Mouse (Mus musculus) hindbrain, postnatal 0 days (tissue): Measurements from ENCODE around the gene Sgk1. TPM values are rescaled to one million over a fixed set of nuclear protein-coding genes. Genes with fewer than 3 reads are reported as not detected.

ENCODE experiments used
- ATAC-seq: fragments of 200-750 bp; cut with Nextera tagmentation; 2 replicates; pipeline ENCODE4 v1.8.0; 2017; ENCODE audit warnings: mild to moderate bottlenecking, moderate TSS enrichment, moderate library complexity
- DNase-seq: peaks from one replicate; pipeline ENCODE4 v3.0.0-alpha.2; 2015; ENCODE audit warnings: low spot score
- H3K27ac ChIP-seq: fragments of 300-500 bp; sonication (generic); 2 replicates; pipeline ENCODE4 v1.5.1; 2014; ENCODE audit warnings: mild to moderate bottlenecking
- H3K27me3 ChIP-seq: fragments of 300-500 bp; sonication (generic); 2 replicates; pipeline ENCODE4 v1.6.1; 2014; ENCODE audit warnings: low read length, mixed read lengths; ENCODE audit not compliant: insufficient read depth
- H3K36me3 ChIP-seq: fragments of 300-500 bp; sonication (generic); 2 replicates; pipeline ENCODE4 v1.6.1; 2014; ENCODE audit warnings: low read length, mixed read lengths; ENCODE audit not compliant: insufficient read depth
- H3K4me1 ChIP-seq: fragments of 300-500 bp; sonication (generic); 2 replicates; pipeline ENCODE4 v1.6.1; 2014; ENCODE audit warnings: antibody characterized with exemption, low read length, mixed read lengths; ENCODE audit not compliant: insufficient read depth
- H3K4me2 ChIP-seq: fragments of 300-500 bp; sonication (generic); 2 replicates; pipeline ENCODE4 v1.6.1; 2014; ENCODE audit warnings: low read depth, mild to moderate bottlenecking, low read length, moderate library complexity, mixed read lengths
- H3K4me3 ChIP-seq: fragments of 300-500 bp; sonication (generic); 2 replicates; pipeline ENCODE4 v1.5.1; 2014; ENCODE audit warnings: low read length
- H3K9ac ChIP-seq: fragments of 300-500 bp; sonication (generic); replicated peaks from 2 replicates; pipeline ENCODE4 v1.6.1; 2014; ENCODE audit warnings: mild to moderate bottlenecking, low read length, moderate library complexity, mixed read lengths
- H3K9me3 ChIP-seq: fragments of 300-500 bp; sonication (generic); 2 replicates; pipeline ENCODE4 v1.6.1; 2016; ENCODE audit warnings: low read length, mixed read lengths
- CTCF ChIP-seq: IDR thresholded peaks from 2 replicates; pipeline ENCODE4 v1.5.1; 2016; ENCODE audit warnings: antibody characterized with exemption, control low read depth, low read depth
- WGBS: fragments of 180-500 bp; shearing (Covaris S2); extraction: QIAGEN DNeasy Blood & Tissue Kit; methylation state at CpG from one replicate; pipeline ENCODE4 v1.1.7; 2014; 5-methylcytosine and 5-hydroxymethylcytosine counted together
- polyA plus RNA-seq: library from polyadenylated mRNA; unstranded; fragments of >200 nt; fragmentation: Nextera tagmentation; extraction: Ambion mirVana; gene quantifications from 2 replicates; pipeline ENCODE4 v1.2.1, GENCODE M21; 2015
- total RNA-seq: library from RNA; depleted of rRNA; stranded (reverse); fragments of >200 nt; gene quantifications from 2 replicates; pipeline ENCODE4 v1.2.3, GENCODE M21; 2014

The Sgk1 gene
- total and polyA plus RNA-seq, 2 experiments from 2014 or later: 57.1 to 71.8 TPM

DNA sequence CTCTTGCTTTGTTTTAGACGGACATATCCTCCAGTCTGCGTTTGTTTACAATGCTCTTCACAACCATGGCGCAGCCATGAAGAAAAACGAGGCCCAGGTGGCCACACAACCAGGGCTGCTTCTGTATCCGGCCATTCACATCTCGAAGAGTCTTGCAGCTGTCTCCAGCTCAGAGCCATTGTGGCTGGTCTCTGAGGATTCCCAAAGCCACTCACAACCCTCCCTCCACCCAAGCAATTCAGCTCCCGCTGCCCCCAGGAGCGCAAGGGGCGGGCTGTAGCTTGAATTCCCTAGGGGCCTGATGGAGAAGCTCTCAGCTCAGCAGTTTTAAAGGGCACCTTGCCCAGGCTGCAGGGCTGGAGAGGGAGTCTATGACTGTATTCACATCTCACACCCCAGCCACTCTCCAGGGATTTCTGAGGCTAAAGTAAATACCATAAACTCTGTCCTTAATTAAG lies 41.5 kb downstream of the Sgk1 start:
- DNase-seq (peak; percentile 79), ATAC-seq (peak; percentile 73)
- WGBS: 3% methylated on average over 9 of the region's 9 CpGs
- H3K27ac ChIP-seq: peak overlapping the region; percentile 72
- peak overlapping the region; percentile 38 for H3K4me2 ChIP-seq
- no peaks in the 10 kb centered on the region for H3K9me3 ChIP-seq
- H3K9ac ChIP-seq: no peak overlapping the region
- H3K4me3 ChIP-seq: no peak overlapping the region
- TF ChIP-seq CTCF: no peak
- no peaks in the 10 kb centered on the region for H3K36me3 ChIP-seq
- peaks cover 23% of the 10 kb centered on the region for H3K4me1 ChIP-seq
- H3K27me3 ChIP-seq: no peaks in the 10 kb centered on the region

DNA sequence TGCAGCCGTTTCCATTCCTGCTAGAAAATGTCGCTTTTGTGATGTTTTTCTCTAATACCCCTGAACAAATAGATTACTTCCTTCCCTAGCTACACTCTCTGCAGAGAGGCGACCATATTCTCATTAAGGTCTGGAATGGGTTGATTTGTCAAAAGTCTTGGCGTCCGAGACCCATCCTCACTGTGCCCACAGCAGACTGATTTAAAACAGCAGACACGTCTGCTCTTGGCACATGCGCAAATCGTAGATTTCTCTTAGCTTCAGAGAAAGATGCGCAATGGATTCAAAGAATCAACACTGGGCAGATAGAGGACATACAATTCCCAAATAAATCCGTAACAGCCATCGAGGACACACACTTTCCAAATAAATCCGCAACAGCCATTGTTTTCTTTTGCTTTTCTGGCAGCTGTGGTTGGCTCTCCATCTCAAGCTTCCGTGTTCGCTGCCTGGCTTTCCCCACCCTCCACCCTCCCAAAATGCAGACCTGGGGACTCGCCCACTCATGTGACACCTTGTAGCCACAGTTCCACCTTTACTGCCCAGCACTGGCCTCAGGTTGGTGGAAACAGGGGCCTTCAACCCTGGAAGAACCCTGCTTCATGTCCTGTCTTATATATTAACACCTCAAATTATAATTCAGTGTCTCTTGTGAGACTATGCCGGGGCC lies 42.2 kb downstream of the Sgk1 start:
- Histone ChIP-seq H3K4me2 (peak overlapping the region; percentile 38), H3K4me3 (no peak overlapping the region), H3K9ac (no peak overlapping the region), H3K27ac (peak overlapping the region; percentile 72), H3K36me3 (no peaks in the 10 kb centered on the region), H3K27me3 (no peaks in the 10 kb centered on the region), H3K9me3 (no peaks in the 10 kb centered on the region), H3K4me1 (peaks cover 23% of the 10 kb centered on the region)
- WGBS: 53% methylated on average over 16 of the region's 16 CpGs
- DNase-seq: peak; percentile 66
- ATAC-seq: peak; percentile 67
- no peak for TF ChIP-seq CTCF

DNA sequence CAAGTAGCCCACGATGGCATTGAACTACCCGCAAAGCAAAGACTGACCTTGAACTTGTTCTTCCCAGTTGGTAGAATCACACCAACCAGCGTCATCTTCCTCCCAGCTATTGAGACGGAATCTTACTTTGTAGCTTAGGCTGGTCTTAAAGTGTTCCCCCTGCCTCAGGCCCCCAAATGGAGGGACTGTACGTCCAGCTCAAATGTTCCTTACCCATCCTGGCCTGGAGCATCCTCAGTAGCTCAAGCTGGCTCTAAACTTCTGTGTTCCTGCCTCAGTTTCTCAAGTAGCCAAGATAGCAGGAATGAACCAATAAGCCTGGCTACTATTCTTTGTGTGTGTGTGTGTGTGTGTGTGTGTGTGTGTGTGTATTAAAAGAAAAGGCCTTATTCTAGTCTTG lies 45.0 kb downstream of the Sgk1 start:
- Histone ChIP-seq H3K36me3 (no peaks in the 10 kb centered on the region), H3K4me3 (no peak overlapping the region), H3K9ac (no peak overlapping the region), H3K27ac (no peak overlapping the region), H3K9me3 (no peaks in the 10 kb centered on the region), H3K4me1 (peaks cover 18% of the 10 kb centered on the region), H3K4me2 (no peak overlapping the region), H3K27me3 (no peaks in the 10 kb centered on the region)
- DNase-seq: no peak
- no peak for ATAC-seq
- 89% methylated on average over 5 of the region's 5 CpGs for WGBS
- no peak for TF ChIP-seq CTCF

DNA sequence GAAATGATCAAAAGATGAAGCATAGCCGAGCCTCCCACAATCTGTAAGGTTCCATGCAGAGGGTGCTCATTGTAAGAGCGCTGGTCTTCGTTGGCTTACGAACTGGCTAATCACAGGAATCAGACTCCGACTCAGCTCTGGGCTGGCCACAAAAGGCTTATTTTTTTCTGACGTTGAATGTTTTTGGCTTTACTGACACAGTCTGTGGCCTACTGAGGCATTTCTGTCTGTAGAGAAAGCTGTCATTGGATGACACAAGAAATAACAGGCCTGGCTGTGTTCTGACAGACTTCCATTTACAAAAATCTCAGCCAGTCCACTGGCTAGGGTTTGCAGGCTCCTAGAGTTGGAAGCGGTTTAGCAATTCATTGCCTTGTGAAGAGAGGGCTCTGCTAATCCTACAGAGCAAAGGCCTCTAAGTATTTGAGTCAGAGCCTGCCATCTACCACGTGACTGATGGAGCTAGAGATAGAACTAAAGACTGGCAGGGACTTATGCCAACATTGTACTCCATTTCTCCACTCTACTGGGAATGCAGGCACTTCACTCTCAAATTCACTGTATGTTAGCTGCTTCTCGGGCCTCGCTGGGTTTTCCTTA lies 48.9 kb downstream of the Sgk1 start:
- H3K36me3 ChIP-seq: no peaks in the 10 kb centered on the region
- H3K27ac ChIP-seq: no peak overlapping the region
- no peak overlapping the region for H3K4me3 ChIP-seq
- H3K4me1 ChIP-seq: no peaks in the 10 kb centered on the region
- no peak overlapping the region for H3K9ac ChIP-seq
- no peak overlapping the region for H3K4me2 ChIP-seq
- no peaks in the 10 kb centered on the region for H3K27me3 ChIP-seq
- 78% methylated on average over 10 of the region's 10 CpGs for WGBS
- H3K9me3 ChIP-seq: no peaks in the 10 kb centered on the region
- TF ChIP-seq CTCF: no peak
- ATAC-seq (no peak), DNase-seq (no peak)

DNA sequence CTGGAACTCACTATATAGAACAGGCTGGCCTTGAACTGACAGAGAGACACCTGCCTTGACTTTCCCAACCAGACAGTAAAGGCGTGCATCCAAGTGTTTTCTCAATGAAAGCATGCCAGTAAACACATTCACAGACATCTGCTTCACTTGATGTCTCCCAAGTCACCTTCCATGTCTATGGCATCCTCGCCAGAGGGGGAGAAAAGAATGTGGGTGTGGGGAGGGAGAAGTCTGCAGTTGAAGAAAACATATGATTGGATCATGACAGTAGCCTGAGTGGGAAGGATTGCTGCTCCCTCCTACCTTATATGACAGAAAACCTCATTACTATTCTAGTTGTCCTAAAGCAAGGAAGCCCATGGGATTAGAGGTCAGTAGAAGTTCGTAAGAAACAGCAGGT lies 50.8 kb downstream of the Sgk1 start:
- Histone ChIP-seq H3K9ac (no peak overlapping the region), H3K4me2 (no peak overlapping the region), H3K4me1 (0 out of 2 replicates have a peak, but pooled peaks cover 5% of the 10 kb centered on the region), H3K4me3 (no peak overlapping the region), H3K36me3 (no peaks in the 10 kb centered on the region), H3K9me3 (no peaks in the 10 kb centered on the region), H3K27ac (no peak overlapping the region), H3K27me3 (no peaks in the 10 kb centered on the region)
- TF ChIP-seq CTCF: no peak
- DNase-seq (no peak), ATAC-seq (no peak)
- 79% methylated on average over 3 of the region's 3 CpGs for WGBS

DNA sequence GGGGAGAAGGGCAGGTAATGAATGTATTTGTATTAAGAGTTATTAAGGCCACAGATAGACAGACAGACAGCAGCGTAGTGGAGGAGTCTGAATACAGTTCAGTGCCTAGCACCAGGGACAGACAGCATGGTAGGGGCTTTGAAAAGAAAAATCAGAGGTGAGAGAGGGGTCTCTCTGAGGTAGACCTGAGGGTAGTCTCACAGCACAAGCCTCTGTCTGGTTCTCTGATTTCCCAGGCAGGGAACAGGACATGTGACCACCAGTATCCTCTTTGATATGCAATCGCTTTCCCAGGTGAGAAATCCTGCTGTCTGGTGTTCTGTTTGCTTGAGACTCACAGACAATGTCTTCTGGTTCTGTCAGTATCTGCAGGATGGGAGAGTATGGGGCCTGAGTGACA lies 52.8 kb downstream of the Sgk1 start:
- ATAC-seq (no peak), DNase-seq (no peak)
- Histone ChIP-seq H3K4me2 (no peak overlapping the region), H3K27ac (no peak overlapping the region), H3K4me1 (0 out of 2 replicates have a peak, but pooled peaks cover 5% of the 10 kb centered on the region), H3K27me3 (no peaks in the 10 kb centered on the region), H3K4me3 (no peak overlapping the region), H3K9me3 (no peaks in the 10 kb centered on the region), H3K36me3 (no peaks in the 10 kb centered on the region), H3K9ac (no peak overlapping the region)
- no peak for TF ChIP-seq CTCF
- 90% methylated on average over 2 of the region's 2 CpGs for WGBS

DNA sequence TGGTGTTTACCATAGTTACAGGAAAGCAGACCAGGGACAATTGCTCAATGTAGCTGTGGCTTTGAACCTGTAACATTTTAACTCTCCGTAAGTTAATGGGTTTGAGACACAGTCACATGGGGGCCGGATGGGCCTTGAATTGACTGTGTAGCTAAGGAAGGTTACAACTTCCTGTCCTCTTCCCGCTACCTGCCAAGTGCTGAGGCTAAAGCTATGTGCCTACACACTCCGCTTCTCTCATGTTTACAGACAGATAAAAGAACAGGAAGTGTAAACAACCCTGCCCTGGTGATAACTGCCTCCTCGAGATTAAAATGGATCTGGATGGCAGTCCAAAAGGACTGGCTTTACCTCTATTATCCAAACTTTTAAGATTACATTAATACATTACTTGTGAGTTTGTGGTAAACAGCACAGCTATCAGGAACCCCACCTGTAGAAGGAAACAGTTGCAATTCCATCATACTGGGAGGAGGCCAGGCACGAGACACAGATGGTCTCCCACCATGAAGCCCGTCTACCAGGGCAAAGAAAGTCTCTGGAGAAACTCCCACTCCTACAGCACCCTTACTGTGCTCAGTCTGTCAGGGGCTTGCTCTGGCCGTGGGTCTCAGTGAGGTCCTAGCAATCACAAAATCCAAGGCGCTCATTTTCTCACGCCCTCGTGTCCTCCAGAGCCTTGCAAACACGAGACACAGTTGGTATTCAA lies 54.7 kb downstream of the Sgk1 start:
- whole genome bisulfite sequencing: 56% methylated on average over 12 of the region's 12 CpGs
- no peak for DNase-seq

More for the DNA sequence above, 54.7 kb downstream of the Sgk1 start:
- Histone ChIP-seq H3K9ac (no peak overlapping the region), H3K4me1 (0 out of 2 replicates have a peak, but pooled peaks cover 5% of the 10 kb centered on the region), H3K27me3 (no peaks in the 10 kb centered on the region), H3K27ac (no peak overlapping the region), H3K4me2 (0 out of 2 replicates have a peak overlapping the region, but pooled peaks have one; percentile 13), H3K9me3 (no peaks in the 10 kb centered on the region), H3K4me3 (no peak overlapping the region), H3K36me3 (no peaks in the 10 kb centered on the region)
- no peak for TF ChIP-seq CTCF
- ATAC-seq: no peak
